Mouse (Mus musculus): ENCODE data around the gene Nsun5.
"Not testable (repeated sequence)": the region's sequence is repeated elsewhere in the genome, so short reads cannot be mapped to it uniquely, and the experiment has no call there.

The Nsun5 gene

DNA sequence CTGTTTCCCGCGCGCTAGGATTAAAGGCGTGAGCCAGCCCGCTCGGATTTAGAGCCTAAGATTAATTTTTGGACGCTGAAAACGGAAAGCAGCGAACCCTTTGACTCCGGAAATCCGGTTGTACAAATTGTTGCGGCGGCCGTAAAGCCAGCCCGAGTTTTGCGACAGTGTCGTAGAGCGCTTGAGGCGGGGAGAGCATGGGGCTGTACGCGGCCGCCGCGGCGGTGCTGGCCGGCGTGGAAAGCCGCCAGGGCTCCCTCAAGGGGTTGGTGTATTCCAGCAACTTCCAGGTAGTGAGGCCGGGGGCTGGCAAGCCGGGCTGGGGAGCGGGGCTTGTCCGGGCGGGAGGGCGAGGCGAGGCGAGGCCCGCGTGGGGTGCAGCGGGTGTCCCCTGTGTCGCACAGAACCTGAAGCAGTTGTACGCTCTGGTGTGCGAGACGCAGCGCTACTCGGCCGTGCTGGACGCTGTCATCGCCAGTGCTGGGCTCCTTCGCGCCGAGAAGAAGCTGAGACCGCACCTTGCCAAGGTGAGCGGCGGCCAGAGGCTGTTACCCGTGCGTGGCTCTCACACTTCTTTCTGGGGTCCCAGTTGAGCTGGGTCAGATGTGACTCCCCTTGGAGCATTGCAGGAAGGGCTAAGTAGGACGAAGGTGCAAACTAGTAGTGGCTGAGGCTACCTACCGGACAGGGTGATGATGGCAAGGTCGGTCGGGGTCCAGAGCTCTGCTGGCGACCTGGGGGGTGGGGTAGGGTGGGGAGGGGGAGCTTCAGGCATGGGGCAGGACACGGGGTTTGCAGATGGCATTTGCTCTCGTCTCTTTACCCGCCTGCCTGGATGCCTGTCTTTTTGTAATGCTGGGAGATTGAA, at the start of gene Nsun5:
Nsun5 (plus strand) TSS at position 167 of the 868 bp plus-strand sequence.
- DNase-seq (ENCODE audit: low spot score in 2 of 2) = peak; percentile 88 to 95

DNA sequence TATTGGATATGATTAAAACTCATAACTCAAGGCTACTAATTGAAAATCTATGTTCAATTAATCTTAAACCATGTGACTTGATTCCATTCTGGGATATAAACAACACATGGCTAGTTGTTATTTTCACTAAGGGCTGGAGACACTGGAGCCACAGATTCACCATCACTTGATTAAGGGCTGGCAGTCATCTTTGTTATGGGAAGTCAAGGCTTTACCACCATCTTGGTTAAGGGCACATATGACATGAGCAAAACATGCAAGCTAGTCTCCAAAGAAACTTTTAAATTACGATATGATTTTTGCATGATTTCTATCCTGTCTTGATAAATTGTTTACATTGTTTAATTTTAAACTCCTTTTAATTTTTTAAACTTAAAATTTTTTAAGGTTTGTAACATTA, 47.6 kb upstream of the Nsun5 start:
- DNase-seq (ENCODE audit: low spot score in 2 of 2) = no peak

DNA sequence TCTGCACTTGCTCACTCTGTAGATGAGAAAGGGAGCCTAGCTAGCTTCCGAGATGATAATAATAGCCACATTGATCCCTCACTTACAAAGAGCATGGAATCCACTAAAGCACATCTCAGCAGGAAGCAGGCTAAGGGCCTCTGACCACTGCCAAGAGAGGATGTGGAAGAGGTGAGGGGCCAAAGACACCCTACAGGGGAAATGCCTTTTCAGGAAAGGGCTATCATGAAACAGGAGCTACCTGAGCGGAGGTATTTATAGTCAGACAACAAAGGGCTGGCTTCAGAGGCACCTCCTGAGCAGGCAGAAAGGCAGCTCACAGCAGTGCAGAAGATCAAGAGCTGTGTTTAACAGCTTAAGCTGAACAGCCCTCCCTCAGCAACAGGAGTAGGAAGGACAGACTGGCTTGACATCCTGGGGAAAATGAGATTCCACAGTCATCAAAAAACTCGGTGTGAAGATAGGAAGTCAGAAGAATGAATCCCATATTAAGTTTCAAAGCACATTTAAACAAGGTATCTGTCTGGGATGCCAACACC, 43.6 kb upstream of the Nsun5 start:
- DNase-seq (ENCODE audit: low spot score in 2 of 2) = no peak

DNA sequence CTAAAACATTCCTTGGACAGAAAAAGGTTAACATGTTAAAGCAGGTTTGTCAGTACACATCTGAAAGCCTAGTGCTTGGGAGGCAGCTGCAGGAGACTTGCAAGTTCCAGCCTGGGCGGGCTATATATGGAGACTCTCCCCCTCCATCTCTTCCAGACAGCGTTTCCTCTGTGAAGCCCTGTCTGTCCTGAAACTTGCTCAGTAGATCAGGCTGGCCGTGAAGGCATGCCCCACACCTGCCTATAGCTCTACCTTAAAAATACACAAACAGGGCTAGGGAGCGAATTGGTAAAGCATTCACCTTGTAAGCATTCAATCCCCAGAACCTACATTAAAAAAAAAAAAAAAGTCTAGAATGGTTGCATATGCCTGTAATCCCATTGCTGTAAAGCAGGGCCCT, 40.3 kb upstream of the Nsun5 start:
- DNase-seq (ENCODE audit: low spot score in 2 of 2) = no peak

DNA sequence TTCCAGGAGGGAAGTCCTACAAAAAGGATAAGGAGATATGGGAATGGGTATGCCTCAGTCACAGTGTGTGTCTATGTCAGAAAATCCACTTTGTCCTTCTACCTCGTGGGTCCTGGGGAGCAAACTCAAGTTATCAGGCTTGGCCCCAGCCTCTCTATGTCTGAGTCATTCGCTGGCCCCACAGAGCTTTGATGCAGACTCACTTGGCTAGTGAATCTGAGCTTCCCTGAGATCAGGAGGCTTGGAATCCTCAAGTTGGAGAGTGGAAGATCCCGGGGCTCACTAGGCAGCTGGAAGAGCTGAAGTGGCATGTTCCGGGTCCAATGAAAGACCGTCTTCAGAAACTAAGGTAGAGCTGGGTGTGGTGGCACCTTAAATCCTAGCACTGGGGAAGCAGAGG, 39.6 kb upstream of the Nsun5 start:
- DNase-seq (ENCODE audit: low spot score in 2 of 2) = no peak

GRCm38 (mm10) chr5:135331161-135331560, 38.6 kb upstream of the Nsun5 start:
- no peak for DNase-seq (ENCODE audit: low spot score in 2 of 2)

- DNase-seq (ENCODE audit: low spot score in 2 of 2) = no peak
Measured at GRCm38 (mm10) chr5:135337575-135337974, 32.2 kb upstream of the Nsun5 start.

GRCm38 (mm10) chr5:135345989-135346388, 23.8 kb upstream of the Nsun5 start:
- DNase-seq (ENCODE audit: low spot score in 2 of 2) = no peak

DNA sequence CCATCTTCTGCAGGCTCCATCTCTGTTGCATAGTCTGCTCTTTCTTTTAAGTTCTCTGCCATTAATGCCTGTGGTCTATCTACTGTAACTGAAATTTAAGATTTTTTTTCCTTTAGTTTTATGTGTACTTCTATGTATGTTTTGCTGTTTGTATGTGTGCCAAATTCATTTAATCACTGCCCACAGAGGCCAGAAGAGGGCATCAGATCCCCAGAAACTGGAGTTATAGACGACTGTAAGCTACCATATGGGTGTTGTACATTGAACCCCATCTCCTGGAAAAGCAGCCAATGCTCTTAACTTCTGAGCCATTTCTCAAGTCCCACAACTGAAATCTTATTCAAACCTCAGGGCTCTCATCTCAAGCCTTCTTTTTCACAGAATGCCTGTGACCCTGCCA, 23.3 kb upstream of the Nsun5 start:
- no peak for DNase-seq (ENCODE audit: low spot score in 2 of 2)

DNA sequence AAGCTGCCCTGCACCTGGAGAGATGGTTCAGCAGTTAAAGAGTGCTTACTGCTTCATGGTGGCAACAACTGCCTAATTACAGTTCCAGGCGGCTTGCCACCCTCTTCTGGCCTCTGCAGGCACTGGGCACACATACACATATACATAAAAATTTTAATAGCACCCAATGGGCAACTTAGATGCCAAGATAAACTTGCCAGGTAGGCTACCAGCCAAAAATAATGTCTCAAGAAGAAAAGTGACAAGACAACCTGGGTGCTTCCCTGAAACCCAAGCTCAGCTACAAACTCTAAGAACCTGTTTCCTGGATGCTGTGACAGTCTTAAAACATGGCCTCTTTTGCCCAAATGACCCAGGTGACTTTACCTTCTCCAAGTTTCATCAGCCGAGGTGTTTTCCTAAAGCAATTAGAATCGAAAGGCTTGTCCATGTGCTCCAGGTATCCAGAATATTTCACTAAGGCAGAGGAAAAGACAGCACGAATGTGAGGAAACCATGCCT, 22.2 kb upstream of the Nsun5 start:
- DNase-seq (ENCODE audit: low spot score in 2 of 2) = no peak

GRCm38 (mm10) chr5:135349862-135350261, 19.9 kb upstream of the Nsun5 start, which contains the start of gene Fkbp6:
Gene Fkbp6 (minus strand): TSS chr5:135350044.
- DNase-seq (ENCODE audit: low spot score in 2 of 2) = no peak

DNA sequence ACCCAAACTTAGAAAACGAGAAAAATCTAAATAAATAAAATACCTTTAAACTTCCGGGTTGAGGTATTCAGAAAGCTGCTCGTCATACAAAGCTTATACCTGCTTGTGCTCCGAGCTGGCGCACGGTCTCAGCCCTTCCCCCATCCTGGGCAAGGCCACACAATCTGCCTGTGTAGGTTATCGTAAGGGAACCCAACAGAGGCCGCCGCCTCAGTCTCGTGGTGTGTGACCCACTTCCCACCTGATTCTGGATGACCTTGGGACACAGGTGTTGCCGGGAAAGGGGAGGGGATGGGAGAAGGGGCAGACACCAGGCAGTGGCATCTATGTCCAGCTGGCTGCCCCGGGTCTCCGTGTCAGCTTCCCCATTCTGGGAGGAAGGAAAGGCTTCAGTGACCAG, 18.1 kb upstream of the Nsun5 start:
- no peak for DNase-seq (ENCODE audit: low spot score in 2 of 2)

GRCm38 (mm10) chr5:135352995-135353394, 16.8 kb upstream of the Nsun5 start, which contains the start of gene Trim50:
Gene Trim50 (plus strand): TSS chr5:135353295.
- DNase-seq (ENCODE audit: low spot score in 2 of 2) = no peak

- no peak for DNase-seq (ENCODE audit: low spot score in 2 of 2)
Measured at GRCm38 (mm10) chr5:135353564-135353963, 16.2 kb upstream of the Nsun5 start.

DNA sequence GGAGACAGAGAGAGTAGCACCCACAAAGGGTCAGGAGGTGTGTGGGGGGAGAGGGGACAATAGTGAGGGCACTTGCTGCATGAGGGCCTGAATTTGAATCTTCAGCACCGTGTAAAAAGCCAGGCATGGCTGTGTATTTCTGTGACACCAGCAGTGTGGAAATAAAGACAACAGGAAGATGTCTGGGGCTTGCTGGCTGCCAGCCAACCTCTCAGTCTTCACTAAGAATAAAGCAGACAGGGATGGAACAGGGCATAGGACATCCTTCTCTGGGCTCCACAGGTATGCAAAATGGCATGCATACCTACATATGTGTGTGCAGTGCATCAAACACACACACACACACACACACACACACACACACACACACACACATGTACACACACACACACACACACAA, 13.7 kb upstream of the Nsun5 start:
- DNase-seq (ENCODE audit: low spot score in 2 of 2) = no peak

DNA sequence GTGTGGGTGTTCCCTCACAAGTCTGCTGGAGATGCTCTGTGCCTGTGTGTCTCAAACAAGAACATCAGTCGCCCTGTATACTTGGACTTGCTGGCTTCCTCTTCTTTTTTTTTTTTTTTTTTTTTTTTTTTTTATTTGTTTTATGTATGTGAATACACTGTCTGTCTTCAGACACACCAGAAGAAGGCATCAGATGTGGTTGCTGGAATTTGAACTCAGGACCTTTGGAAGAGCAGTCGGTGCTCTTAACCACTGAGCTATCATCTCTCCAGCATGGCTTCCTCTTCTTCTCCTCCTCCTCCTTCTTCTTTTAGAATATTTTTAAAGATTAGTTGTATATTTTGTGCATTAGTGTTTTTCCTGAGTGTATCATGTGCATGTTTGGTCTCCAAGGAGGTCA, 12.2 kb upstream of the Nsun5 start:
- no peak for DNase-seq (ENCODE audit: low spot score in 2 of 2)

GRCm38 (mm10) chr5:135359772-135360171, 10.0 kb upstream of the Nsun5 start:
- DNase-seq (ENCODE audit: low spot score in 2 of 2) = no peak

GRCm38 (mm10) chr5:135362572-135362971, 7.2 kb upstream of the Nsun5 start:
- DNase-seq (ENCODE audit: low spot score in 2 of 2) = no peak

- no peak for DNase-seq (ENCODE audit: low spot score in 2 of 2)
Measured at GRCm38 (mm10) chr5:135363540-135363939, 6.2 kb upstream of the Nsun5 start.

GRCm38 (mm10) chr5:135367841-135368240, 1.9 kb upstream of the Nsun5 start:
- DNase-seq (ENCODE audit: low spot score in 2 of 2) = no peak

GRCm38 (mm10) chr5:135368312-135368711, 1.4 kb upstream of the Nsun5 start:
- DNase-seq (ENCODE audit: low spot score in 2 of 2) = no peak

DNA sequence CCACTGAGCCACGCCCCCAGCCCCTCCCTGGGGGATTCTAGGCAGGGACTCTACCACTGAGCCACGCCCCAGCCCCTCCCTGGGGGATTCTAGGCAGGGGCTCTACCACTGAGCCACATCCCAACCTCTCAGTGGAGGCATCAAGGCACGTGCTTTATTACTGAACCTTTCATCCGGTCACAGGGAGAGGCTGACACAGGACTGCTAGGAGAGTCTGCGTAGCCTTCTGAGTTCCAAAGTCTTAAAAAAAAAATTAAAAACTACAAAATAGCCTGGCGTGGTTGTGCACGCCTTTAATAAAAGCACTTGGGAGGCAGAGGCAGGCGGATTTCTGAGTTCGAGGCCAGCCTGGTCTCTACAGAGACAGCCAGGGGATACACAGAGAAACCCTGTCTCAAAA, 557 bp upstream of the Nsun5 start:
- not testable (repeated sequence) for DNase-seq (ENCODE audit: low spot score in 2 of 2)

GRCm38 (mm10) chr5:135371195-135371594, 1.4 kb downstream of the Nsun5 start:
- no peak for DNase-seq (ENCODE audit: low spot score in 2 of 2)

Measured in frontal cortex, postnatal 14 days (tissue).